Mouse (Mus musculus) left cerebral cortex, postnatal 25 days (tissue): ENCODE measurements around the gene Pex7. TPM values are rescaled to one million over a fixed set of nuclear protein-coding genes. Genes with fewer than 3 reads are reported as not detected.
A peak's percentile ranks its signal among the peaks of the same experiment; 100 is the strongest.

ENCODE experiments used
- DNase-seq, 2 experiments: peaks; one replicate each; pipeline ENCODE4 v3.0.0; 2022; ENCODE audit warnings: low spot score in 2 of 2, mixed read lengths in 1 of 2
- intact Hi-C: fragments of 180-260 bp; cut with DNase I; formaldehyde crosslinking; loops from one replicate; pipeline ENCODE4 v1.15.1; 2025
- total RNA-seq, 2 experiments: library from RNA; stranded (reverse); gene quantifications; 2 replicates each; pipeline ENCODE4 v1.2.3; 2021

The Pex7 gene
- 10 to 100 TPM; 24.3 to 27.1 TPM for total RNA-seq

DNA sequence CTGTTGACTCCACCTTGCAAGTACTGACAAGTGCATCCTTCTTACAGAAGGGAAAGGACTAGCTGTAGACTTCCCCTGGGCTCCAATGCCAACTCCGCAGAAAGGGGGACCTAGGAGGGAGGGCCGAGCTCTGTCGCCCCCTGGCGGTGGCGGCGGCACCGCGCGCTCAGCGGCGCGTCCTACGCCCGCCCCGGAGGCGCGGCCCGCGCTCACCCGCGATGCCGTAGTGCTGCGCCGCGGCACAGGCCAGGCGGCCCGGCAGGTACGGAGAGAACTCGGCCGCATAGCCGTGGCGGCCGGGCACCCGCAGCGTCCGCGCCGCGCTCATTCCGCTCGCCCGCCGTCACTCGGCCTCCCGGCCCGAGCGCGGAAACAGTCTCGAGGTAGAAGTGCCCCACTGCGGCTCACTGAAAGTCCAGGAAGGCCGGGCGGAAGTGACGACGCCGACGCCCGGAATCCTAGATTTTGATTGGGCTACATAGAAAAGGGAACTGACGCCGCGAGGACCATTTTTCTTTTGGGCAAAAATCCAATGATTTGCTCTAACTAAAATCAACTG lies at the start of gene Pex7:
Gene Pex7, minus strand, starts transcription at position 444 of the 559 bp plus-strand sequence.
- peak; percentile 95 to 97 for DNase-seq
- intact Hi-C loops = loop anchor here (10.0 kb wide), 2 partner anchors 313 to 993 kb away; partner anchors contain the start of gene Ifngr1

DNA sequence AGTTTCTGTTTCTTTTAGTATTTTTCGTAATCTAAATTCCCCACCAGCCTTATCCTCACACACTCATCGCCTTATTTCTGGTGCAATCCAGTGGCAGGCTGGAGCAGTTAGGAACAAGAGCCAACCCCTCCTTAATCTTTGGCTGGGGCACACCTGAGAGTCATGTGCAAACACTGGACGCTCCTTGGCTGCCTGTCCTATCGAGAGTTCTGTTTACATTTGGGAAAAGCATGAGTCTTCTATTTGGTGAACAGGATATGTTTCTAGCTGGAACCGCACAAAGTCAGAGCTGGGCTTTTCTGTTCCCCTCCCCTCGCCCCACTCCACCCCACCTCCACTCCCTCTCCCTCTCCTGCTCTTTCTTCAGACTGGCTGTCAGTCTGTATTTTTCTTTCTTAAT lies 49.3 kb upstream of the Pex7 start:
- intact Hi-C loops = no loop called here
- DNase-seq = no peak

DNA sequence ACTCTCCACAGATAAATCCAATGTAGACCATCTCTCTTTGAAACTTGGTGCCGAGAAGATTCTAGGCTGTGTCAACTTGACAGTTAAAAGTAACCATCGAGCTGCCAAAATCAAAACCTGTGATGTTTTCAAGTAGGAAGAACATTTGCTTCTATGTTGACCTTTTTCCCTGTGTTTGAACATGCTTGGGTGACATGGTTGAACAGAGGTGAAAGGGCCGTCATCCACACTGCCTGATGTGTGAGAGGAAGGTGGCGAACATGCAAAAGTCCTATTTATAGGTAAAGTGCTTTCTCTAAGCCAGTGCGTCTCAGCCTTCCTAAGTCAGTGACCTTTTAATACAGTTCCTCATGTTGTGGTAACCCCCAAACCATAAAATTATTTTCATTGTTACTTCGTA lies 48.3 kb upstream of the Pex7 start:
- DNase-seq = no peak
- intact Hi-C loops = no loop called here

DNA sequence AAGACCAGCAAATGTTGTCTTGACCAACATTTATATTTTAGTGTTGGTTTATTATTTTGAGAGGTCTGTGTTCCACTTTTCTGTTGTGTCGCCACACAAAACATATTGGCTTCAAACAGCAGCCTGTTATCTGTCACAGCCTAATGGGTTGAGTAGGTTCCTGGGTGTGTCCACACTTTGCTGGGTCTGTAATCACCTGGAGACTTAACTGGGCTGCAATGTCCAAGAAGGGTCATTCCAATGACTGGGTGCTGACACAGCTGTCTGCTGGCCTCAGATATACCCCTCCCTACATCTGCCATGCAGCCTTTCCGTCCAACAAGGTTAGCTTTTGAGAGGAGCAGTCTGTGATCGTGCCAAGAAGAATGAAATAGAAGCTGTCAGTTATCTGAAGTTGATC lies 47.1 kb upstream of the Pex7 start:
- intact Hi-C loops = no loop called here

DNA sequence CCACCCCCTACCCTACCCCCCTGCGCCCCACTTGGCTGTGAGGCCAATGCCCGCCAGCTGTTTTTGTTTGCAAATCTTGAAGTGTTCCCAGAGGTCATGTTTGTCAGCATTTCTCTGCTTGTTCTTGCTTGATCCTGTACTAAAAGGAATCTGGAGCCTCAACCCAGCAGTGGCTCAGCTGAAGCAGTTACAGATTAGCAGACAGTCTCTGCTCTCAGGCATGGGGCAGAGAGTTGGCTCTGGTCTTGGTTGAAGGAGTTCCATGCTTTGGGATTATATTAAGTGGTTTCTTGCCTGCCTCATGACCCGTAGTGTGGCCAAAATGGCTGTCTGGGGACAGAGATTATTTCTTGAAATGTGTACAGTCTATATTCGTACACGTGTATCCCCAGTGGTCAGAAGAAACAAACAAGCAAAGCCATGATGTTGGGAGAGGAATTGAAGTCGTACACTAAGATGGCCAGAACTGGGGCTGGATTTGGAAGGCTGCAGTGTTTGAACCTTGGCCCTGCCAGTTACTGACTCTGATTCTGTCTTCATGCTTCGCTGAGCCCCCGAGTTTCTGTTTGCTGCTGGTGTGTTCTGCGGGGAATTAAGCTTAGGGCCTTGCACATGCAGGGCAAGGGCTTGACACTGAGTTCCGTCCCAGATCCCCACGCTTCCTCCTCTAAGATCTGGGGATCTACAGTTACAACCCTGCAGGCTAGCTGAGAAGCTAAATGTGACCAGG lies 45.7 kb upstream of the Pex7 start:
- no peak for DNase-seq
- intact Hi-C loops = no loop called here

More for the DNA sequence above, 47.1 kb upstream of the Pex7 start:
- DNase-seq = no peak

DNA sequence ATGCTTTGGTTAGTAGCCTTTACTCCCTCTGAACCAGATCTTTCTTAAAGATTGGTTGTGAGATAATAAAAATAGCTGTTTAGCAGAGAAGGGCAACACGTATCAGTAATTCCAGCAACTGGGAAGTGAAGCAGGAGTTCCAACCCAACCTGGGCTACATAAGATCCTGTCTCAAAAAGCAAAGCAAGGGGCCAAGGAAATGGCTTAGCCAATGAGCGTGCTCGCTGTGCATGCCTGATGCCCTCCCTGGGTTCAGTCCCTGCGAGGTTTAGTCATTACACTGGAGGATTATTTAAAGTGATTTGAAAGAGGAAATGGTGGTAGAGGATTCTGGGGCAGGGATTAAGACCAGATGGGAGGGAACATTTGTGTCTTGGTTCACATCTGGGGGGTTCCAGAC lies 41.6 kb upstream of the Pex7 start:
- intact Hi-C loops = no loop called here
- DNase-seq = no peak

DNA sequence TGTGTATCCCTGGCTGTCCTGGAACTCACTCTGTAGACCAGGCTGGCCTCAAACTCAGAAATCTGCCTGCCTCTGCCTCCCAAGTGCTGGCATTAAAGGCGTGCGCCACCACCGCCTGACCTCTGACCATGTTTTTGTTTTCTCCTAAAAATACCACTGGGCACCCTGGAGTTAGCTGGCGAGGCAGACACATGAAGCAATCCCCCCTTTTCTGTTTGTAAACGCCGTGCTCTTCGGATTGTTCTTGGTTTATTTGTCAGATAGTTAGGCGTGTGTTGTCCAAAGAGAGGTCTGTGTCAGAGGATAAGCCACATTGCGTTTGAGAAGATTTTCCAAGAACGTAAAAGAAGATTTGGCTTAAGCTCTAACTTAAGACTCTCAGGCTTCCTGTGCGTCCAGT lies 40.9 kb upstream of the Pex7 start:
- intact Hi-C loops = no loop called here

GRCm38 (mm10) chr10:19947901-19948300 lies 40.4 kb upstream of the Pex7 start:
- no peak for DNase-seq
- intact Hi-C loops = no loop called here

More for the DNA sequence above, 40.9 kb upstream of the Pex7 start:
- no peak for DNase-seq

DNA sequence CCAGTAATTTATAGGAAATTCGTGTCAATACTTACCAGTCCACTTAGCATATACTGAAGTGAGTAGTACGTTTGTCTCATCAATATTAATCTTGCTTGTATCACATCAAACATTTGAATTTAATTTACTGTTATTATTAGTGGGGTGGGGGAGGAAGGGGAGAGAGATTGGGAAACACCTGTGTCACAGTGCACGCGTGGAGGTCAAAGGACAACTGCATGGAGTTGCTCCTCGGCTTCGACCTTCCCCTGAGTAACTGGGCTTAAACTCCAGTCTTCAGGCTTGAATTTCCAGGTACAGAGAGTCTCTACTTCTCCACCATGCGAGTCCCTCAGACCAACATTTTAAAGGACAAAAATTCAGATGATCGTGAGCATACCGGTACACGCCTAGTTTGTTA lies 40.0 kb upstream of the Pex7 start:
- intact Hi-C loops = no loop called here
- no peak for DNase-seq

GRCm38 (mm10) chr10:19946644-19947043 lies 39.2 kb upstream of the Pex7 start:
- DNase-seq = no peak
- intact Hi-C loops = no loop called here

- intact Hi-C loops = no loop called here
- no peak for DNase-seq
Observed at GRCm38 (mm10) chr10:19945651-19946050, 38.2 kb upstream of the Pex7 start.

GRCm38 (mm10) chr10:19942621-19943020 lies 35.1 kb upstream of the Pex7 start:
- no peak for DNase-seq
- intact Hi-C loops = no loop called here

- intact Hi-C loops = no loop called here
- no peak for DNase-seq
Observed at GRCm38 (mm10) chr10:19941914-19942313, 34.4 kb upstream of the Pex7 start.

GRCm38 (mm10) chr10:19941063-19941462 lies 33.6 kb upstream of the Pex7 start:
- DNase-seq = peak; percentile 43 to 83
- intact Hi-C loops = no loop called here

- DNase-seq = peak in 1 of 2 experiments; percentile 66
- intact Hi-C loops = no loop called here
Observed at GRCm38 (mm10) chr10:19940626-19941025, 33.1 kb upstream of the Pex7 start.

- intact Hi-C loops = no loop called here
- DNase-seq = no peak
Observed at GRCm38 (mm10) chr10:19940127-19940526, 32.6 kb upstream of the Pex7 start.

DNA sequence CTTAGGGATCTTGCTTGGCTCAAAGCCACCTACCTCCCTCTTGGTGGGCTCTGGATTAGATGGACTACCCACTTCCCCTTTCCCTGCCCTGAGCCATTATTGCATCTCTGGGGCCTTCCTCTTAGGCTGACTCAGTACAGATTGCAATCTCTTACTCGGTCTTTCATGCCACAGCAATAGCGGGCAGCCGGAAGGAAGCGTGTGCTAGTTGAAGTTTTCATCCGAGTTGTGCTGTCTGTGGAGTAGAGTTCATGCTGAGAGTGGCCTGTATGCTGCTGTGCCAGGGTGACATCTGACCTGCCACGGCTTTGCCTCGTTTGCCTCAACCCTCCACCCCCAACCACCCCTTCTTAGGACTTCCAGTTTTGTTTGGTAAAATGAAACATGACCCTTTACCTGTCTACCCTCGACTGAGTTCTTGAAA lies 31.8 kb upstream of the Pex7 start:
- DNase-seq = peak in 1 of 2 experiments; percentile 23
- intact Hi-C loops = loop anchor here (5.0 kb wide), 1 partner anchor 78 kb away; no protein-coding TSS in a partner anchor

DNA sequence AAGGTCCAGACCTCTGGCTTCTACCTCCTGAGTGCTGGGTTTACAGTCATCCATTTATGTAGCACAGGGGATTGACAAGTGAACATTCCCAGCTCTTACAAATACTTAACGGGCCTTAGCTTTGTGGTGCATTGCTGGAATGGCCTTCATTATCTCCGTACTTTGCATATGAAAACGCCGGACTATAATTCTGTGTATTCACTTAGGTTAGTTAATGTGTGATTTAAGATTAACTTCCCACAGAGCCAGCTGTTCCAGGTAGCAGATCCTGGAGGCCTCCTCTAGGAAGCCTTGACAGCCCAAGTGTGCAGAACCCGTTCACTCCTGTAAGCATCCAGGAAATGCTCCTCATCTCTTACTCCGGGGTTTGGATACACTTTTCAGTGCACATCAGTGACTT lies 31.2 kb upstream of the Pex7 start:
- intact Hi-C loops = loop anchor here (5.0 kb wide), 1 partner anchor 79 kb away; no protein-coding TSS in a partner anchor
- no peak for DNase-seq

- intact Hi-C loops = loop anchor here (5.0 kb wide), 1 partner anchor 80 kb away; no protein-coding TSS in a partner anchor
- no peak for DNase-seq
Observed at GRCm38 (mm10) chr10:19936961-19937708, 29.6 kb upstream of the Pex7 start.

DNA sequence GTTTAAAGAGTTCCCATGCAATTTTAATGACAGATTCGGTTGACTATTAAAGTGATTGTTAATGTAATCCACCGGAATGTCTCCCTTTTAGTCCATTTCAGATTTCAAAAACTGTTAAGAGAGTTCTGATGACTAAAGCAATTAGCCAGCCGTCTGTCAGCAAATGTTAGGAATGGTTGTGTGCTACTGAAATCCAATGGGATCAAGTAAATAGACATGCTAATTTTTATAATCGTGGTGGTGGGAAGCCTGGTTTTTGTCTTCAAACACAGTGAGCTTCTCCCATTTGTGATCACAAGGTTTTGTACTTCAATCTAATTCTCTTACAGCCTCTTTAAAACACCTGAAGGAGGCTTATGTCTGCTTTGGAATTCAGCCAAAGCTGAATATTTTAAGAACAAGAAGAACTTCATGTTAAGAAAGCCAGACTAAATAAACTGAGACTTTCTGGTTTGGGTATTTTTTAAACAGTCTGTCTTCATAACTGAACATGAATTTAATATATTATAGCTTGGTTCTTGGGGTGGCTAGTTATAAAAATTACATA lies 28.4 kb upstream of the Pex7 start:
- intact Hi-C loops = loop anchor here (2.0 to 5.0 kb wide), 2 partner anchors 81 to 137 kb away; no protein-coding TSS in a partner anchor
- no peak for DNase-seq
